Mouse (Mus musculus) hindbrain, embryonic 16.5 days (tissue): ENCODE measurements around the gene Hoxa10. TPM values are rescaled to one million over a fixed set of nuclear protein-coding genes. Genes with fewer than 3 reads are reported as not detected.

ENCODE experiments used
- ATAC-seq: fragments of 200-750 bp; cut with Nextera tagmentation; 2 replicates; pipeline ENCODE4 v1.8.0; 2017; ENCODE audit warnings: moderate TSS enrichment, moderate library complexity
- H3K27ac ChIP-seq: fragments of 300-500 bp; sonication (generic); 2 replicates; pipeline ENCODE4 v1.5.1; 2014; ENCODE audit warnings: low read depth, mild to moderate bottlenecking, control low read depth, low read length, moderate library complexity
- H3K27me3 ChIP-seq: fragments of 300-500 bp; sonication (generic); replicated peaks from 2 replicates; pipeline ENCODE4 v1.6.1; 2014; ENCODE audit warnings: low read length; ENCODE audit not compliant: control insufficient read depth, insufficient read depth
- H3K36me3 ChIP-seq: fragments of 300-500 bp; sonication (generic); 2 replicates; pipeline ENCODE4 v1.6.1; 2014; ENCODE audit warnings: mild to moderate bottlenecking, low read length, moderate library complexity, mixed read lengths; ENCODE audit not compliant: control insufficient read depth, insufficient read depth
- H3K4me1 ChIP-seq: fragments of 300-500 bp; sonication (generic); 2 replicates; pipeline ENCODE4 v1.6.1; 2014; ENCODE audit warnings: low read depth, low read length; ENCODE audit not compliant: control insufficient read depth, insufficient read depth
- H3K4me2 ChIP-seq: fragments of 300-500 bp; sonication (generic); 2 replicates; pipeline ENCODE4 v1.6.1; 2014; ENCODE audit warnings: mild to moderate bottlenecking, low read length, control low read depth, moderate library complexity
- H3K4me3 ChIP-seq: fragments of 300-500 bp; sonication (generic); 2 replicates; pipeline ENCODE4 v1.5.1; 2014; ENCODE audit warnings: mild to moderate bottlenecking, low read length, control low read depth, moderate library complexity
- H3K9ac ChIP-seq: fragments of 300-500 bp; sonication (generic); 2 replicates; pipeline ENCODE4 v1.6.1; 2014; ENCODE audit warnings: low read depth, mild to moderate bottlenecking, control low read depth, low read length, moderate library complexity
- H3K9me3 ChIP-seq: fragments of 300-500 bp; sonication (generic); 2 replicates; pipeline ENCODE4 v1.6.1; 2014; ENCODE audit warnings: mild to moderate bottlenecking, low read length, moderate library complexity; ENCODE audit not compliant: control insufficient read depth
- WGBS: fragments of 180-500 bp; shearing (Covaris S2); extraction: QIAGEN DNeasy Blood & Tissue Kit; methylation state at CpG from one replicate; pipeline ENCODE4 v1.1.7; 2014; 5-methylcytosine and 5-hydroxymethylcytosine counted together
- polyA plus RNA-seq: library from polyadenylated mRNA; unstranded; fragments of >200 nt; fragmentation: Nextera tagmentation; extraction: Ambion mirVana; gene quantifications from 2 replicates; pipeline ENCODE4 v1.2.1, GENCODE M21; 2015

Gene Hoxa10
- polyA plus RNA-seq, 1 experiment from 2014 or later, result not detected

- Histone ChIP-seq H3K9ac (no peak overlapping the region), H3K4me2 (no peak overlapping the region), H3K4me3 (no peak overlapping the region), H3K36me3 (no peaks in the 10 kb centered on the region), H3K27me3 (peaks cover 83% of the 10 kb centered on the region), H3K9me3 (no peaks in the 10 kb centered on the region), H3K27ac (no peak overlapping the region), H3K4me1 (peaks cover 2% of the 10 kb centered on the region)
- WGBS, result 4% methylated on average over 22 of the region's 22 CpGs
- ATAC-seq, result no peak
Measured at GRCm38 (mm10) chr6:52272766-52273655, 32.4 kb upstream of the Hoxa10 start.

GRCm38 (mm10) chr6:52270494-52271480 is 30.1 kb upstream of the Hoxa10 start:
- H3K36me3 ChIP-seq, result no peaks in the 10 kb centered on the region
- H3K9ac ChIP-seq, result no peak overlapping the region
- H3K4me3 ChIP-seq, result no peak overlapping the region
- ATAC-seq, result peak; percentile 70; the same call in 1 of the 2 replicates
- peaks cover 75% of the 10 kb centered on the region for H3K27me3 ChIP-seq
- WGBS, result 5% methylated on average over 23 of the region's 23 CpGs
- peaks cover 2% of the 10 kb centered on the region for H3K4me1 ChIP-seq
- no peak overlapping the region for H3K4me2 ChIP-seq
- H3K27ac ChIP-seq, result no peak overlapping the region
- no peaks in the 10 kb centered on the region for H3K9me3 ChIP-seq

GRCm38 (mm10) chr6:52268756-52269155 is 28.1 kb upstream of the Hoxa10 start:
- H3K9me3 ChIP-seq, result no peaks in the 10 kb centered on the region
- H3K9ac ChIP-seq, result no peak overlapping the region
- no peak for ATAC-seq
- no peak overlapping the region for H3K4me3 ChIP-seq
- H3K36me3 ChIP-seq, result no peaks in the 10 kb centered on the region
- H3K27ac ChIP-seq, result no peak overlapping the region
- peaks cover 2% of the 10 kb centered on the region for H3K4me1 ChIP-seq
- H3K4me2 ChIP-seq, result no peak overlapping the region
- WGBS, result 0% methylated on average over 3 of the region's 3 CpGs
- peaks cover 83% of the 10 kb centered on the region for H3K27me3 ChIP-seq

- Histone ChIP-seq H3K27ac (no peak overlapping the region), H3K9me3 (no peaks in the 10 kb centered on the region), H3K27me3 (peaks cover 86% of the 10 kb centered on the region), H3K4me1 (peaks cover 2% of the 10 kb centered on the region), H3K4me3 (no peak overlapping the region), H3K4me2 (no peak overlapping the region), H3K9ac (no peak overlapping the region), H3K36me3 (no peaks in the 10 kb centered on the region)
- ATAC-seq, result no peak
- 2% methylated on average over 7 of the region's 7 CpGs for WGBS
Measured at GRCm38 (mm10) chr6:52268341-52268740, 27.7 kb upstream of the Hoxa10 start.

GRCm38 (mm10) chr6:52267691-52268090 is 27.0 kb upstream of the Hoxa10 start:
- WGBS, result 6% methylated on average over 3 of the region's 3 CpGs
- ATAC-seq, result no peak
- H3K9ac ChIP-seq, result no peak overlapping the region
- no peak overlapping the region for H3K4me2 ChIP-seq
- no peak overlapping the region for H3K27ac ChIP-seq
- H3K4me3 ChIP-seq, result no peak overlapping the region
- peaks cover 2% of the 10 kb centered on the region for H3K4me1 ChIP-seq
- no peaks in the 10 kb centered on the region for H3K36me3 ChIP-seq
- peaks cover 85% of the 10 kb centered on the region for H3K27me3 ChIP-seq
- no peaks in the 10 kb centered on the region for H3K9me3 ChIP-seq

- Histone ChIP-seq H3K4me3 (no peak overlapping the region), H3K4me2 (no peak overlapping the region), H3K36me3 (no peaks in the 10 kb centered on the region), H3K9ac (no peak overlapping the region), H3K9me3 (no peaks in the 10 kb centered on the region), H3K27me3 (peaks cover 85% of the 10 kb centered on the region), H3K4me1 (peaks cover 2% of the 10 kb centered on the region), H3K27ac (no peak overlapping the region)
- ATAC-seq, result no peak
- WGBS, result 20% methylated on average over 5 of the region's 5 CpGs
Measured at GRCm38 (mm10) chr6:52267221-52267620, 26.6 kb upstream of the Hoxa10 start.

GRCm38 (mm10) chr6:52266666-52266985 is 26.0 kb upstream of the Hoxa10 start:
- Histone ChIP-seq H3K4me3 (no peak overlapping the region), H3K4me2 (no peak overlapping the region), H3K9me3 (no peaks in the 10 kb centered on the region), H3K9ac (no peak overlapping the region), H3K4me1 (peaks cover 2% of the 10 kb centered on the region), H3K36me3 (no peaks in the 10 kb centered on the region), H3K27ac (no peak overlapping the region), H3K27me3 (peaks cover 87% of the 10 kb centered on the region)
- no peak for ATAC-seq
- under 1% methylated on average over 9 of the region's 9 CpGs for WGBS

- Histone ChIP-seq H3K36me3 (no peaks in the 10 kb centered on the region), H3K4me1 (peaks cover 2% of the 10 kb centered on the region), H3K4me2 (no peak overlapping the region), H3K9ac (no peak overlapping the region), H3K27ac (no peak overlapping the region), H3K9me3 (no peaks in the 10 kb centered on the region), H3K4me3 (no peak overlapping the region), H3K27me3 (peaks cover 87% of the 10 kb centered on the region)
- no peak for ATAC-seq
- WGBS, result 1% methylated on average over 19 of the region's 19 CpGs
Measured at GRCm38 (mm10) chr6:52265913-52266665, 25.4 kb upstream of the Hoxa10 start.
